Mouse (Mus musculus): ENCODE results near the gene 4930426L09Rik.

GRCm38 (mm10) chr2:18962502-18962901, 35.6 kb upstream of the 4930426L09Rik start:
- TF ChIP-seq CTCF (IDR thresholded peaks at IDR 0.05; ENCODE audit: extremely low read depth, insufficient read depth, low read length) (no peak), POLR2A (IDR thresholded peaks at IDR 0.05; ENCODE audit: extremely low read depth, insufficient read depth, low read length) (no peak)

Data from cortical plate, adult 2 months (tissue).